Mouse (Mus musculus) brain, adult 2 months (tissue): ENCODE measurements around the gene Ube2o.

Experiments used
- DNase-seq: peaks from one replicate; pipeline ENCODE4 v3.0.0; 2011; ENCODE audit warnings: low read depth, low spot score

Ube2o gene

GRCm38 (mm10) chr11:116580711-116581375, 404 bp downstream of the Ube2o start:
- DNase-seq: peak; percentile 74

GRCm38 (mm10) chr11:116580031-116580652, 1.1 kb downstream of the Ube2o start:
- peak; percentile 48 for DNase-seq

GRCm38 (mm10) chr11:116579280-116579679, 2.0 kb downstream of the Ube2o start:
- DNase-seq: peak; percentile 57

GRCm38 (mm10) chr11:116575396-116575795, 5.9 kb downstream of the Ube2o start:
- DNase-seq: no peak

GRCm38 (mm10) chr11:116574982-116575381, 6.3 kb downstream of the Ube2o start:
- peak; percentile 22 for DNase-seq

DNA sequence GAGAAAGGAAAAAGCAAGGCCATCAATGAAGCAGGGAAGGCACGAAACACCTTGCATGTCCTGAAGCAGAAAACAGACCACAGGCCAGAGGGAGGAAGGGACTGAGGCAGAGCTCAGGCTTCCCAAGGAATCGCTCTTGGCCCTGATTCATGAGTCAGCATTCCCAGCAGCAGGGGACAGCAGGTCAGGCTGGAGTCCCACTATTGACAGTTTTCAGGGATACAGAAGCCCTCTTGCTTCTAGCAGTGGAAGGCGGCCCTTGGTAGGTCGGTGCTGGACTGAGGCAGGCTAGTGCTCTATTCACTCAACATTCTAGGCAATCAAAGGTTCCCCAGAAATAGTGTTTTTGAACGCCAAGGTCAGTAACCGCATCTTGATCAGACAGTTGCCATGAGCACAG, 6.8 kb downstream of the Ube2o start:
- DNase-seq: peak; percentile 58

GRCm38 (mm10) chr11:116572756-116573543, 8.3 kb downstream of the Ube2o start:
- peak; percentile 80 for DNase-seq

GRCm38 (mm10) chr11:116571767-116572679, 9.2 kb downstream of the Ube2o start:
- peak; percentile 57 for DNase-seq

DNA sequence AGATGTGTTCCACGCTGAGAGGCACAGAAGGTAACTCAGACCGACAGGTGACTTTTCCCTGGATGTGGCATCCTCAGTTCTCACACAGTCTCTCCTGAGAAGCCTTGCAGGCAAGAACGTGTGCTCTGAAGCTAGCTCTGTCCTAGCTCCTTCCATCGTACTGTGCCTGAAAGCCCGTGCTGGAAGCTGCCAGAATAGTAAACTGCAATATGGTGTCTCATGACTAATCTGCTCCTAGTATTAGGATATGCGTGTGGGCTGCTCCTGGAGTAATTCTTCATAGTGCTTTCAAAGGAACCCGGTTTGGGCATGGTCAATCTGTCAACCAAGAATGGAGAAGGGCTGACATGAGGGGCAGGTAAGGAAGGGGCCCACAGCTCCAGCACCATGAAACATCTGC, 10.4 kb downstream of the Ube2o start:
- DNase-seq: peak; percentile 56

- DNase-seq: no peak
Observed at GRCm38 (mm10) chr11:116567531-116567930, 13.7 kb downstream of the Ube2o start.

- DNase-seq: no peak
Observed at GRCm38 (mm10) chr11:116565283-116566041, 15.8 kb downstream of the Ube2o start.

DNA sequence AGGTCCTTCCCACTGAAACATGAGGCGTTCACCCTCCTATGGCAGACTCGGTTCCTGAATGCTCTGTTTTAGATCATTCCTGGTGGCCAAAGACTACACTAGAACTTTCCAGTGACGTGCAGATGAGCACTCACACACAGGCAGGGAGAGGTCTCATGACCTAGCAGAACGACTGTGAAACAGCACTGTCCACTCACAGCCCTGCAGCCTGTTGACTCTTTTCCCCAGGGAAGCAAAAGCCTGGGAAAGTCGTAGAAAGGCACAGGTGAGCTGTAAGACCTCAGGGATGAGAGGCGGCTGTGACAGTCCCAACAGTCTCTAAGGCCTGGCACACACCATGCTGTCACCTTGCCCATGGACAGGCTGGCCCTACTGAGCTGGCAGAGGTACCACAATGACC, 24.9 kb downstream of the Ube2o start:
- no peak for DNase-seq

DNA sequence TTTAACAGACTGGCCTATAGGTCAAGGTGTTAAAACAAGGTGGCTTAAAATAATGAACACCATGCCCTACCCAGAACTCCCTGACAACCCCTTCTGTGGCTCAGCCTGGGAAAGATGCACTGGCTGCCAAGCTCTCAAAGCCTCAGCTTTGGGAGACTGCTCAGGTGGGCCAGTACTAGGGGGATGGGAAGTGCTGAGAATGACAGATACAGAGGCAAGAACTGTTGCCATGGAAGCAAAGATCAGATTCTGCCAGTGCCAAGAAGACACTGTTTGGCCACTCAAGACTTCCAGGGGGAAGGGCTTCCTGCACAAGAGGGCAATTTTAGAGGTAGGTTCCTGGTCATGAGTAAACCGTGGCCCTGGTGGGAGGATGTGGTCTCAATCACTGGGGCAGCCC, 25.7 kb downstream of the Ube2o start:
- DNase-seq: no peak

DNA sequence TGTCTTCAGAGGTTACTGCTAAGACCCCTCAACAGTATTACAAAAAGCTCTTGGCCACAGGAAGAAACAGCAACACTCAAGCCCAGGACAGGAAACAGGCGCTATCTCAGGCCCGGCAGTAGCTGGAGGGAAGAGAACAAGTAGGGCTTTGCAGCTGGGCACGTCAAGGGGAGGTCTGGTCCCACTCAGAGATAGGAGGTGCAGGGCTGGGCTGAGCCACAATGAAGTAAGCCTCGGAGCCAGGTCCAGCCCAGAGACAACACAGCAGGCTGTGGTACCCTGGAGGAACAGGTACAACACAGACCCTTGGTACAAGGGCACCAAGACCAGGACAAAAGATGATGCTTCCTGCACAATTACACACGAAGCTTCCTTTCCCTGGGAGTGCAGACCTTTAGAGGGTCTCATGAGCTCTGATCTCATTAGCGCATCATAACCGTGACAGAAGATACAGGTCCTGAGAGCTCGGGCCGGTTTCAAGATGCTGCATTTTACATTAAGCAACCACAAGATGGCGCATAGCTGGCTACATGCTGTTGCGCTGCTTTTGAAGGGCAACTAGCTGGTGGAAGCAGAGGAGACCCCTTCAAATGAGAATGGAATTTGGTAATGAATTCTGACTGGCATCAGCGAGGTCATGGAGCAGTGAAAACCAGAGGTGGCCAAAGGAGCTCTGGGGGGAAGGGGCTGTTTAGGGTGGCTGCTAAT, 26.9 kb downstream of the Ube2o start:
- peak; percentile 86 for DNase-seq

DNA sequence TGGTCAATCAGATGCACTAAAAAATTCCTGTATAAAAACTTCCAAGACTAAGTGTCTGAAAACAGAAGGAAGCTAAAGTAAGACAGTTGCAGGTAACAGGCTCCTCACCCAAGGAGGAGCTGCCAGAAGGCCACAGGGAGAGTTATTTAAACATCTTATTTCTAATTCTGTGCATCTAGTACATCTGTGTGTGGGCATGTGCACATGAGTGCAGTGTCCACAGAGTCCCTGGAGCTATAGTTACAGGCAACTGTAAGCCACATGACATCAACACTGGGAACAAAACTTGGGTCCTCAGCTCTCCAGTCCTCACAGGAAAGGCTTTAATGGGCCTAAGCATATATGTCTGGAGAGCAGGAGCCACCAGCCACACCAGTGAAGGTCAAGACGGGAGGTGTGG, 29.1 kb downstream of the Ube2o start:
- DNase-seq: peak; percentile 62

- no peak for DNase-seq
Observed at GRCm38 (mm10) chr11:116550748-116551147, 30.5 kb downstream of the Ube2o start.

- DNase-seq: no peak
Observed at GRCm38 (mm10) chr11:116549273-116550038, 31.8 kb downstream of the Ube2o start.

DNA sequence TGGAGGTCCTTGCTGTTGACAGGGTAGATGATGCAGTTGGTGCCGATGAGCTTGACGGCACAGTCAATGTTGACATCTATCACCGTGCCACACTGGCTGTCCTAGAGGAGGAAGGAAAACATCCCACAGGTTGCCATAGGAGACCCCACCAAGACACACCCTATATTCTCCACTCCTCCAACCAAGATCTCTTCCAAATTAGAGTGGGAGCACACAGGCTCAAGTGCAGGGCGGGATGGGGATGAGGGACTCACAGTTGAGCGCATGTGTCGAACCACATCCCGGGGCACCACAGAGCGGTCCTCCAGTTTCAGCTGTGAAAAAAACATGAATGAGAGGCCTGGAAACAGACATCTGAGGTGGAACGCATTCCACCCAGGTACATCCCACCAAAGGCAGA, 32.5 kb downstream of the Ube2o start:
- no peak for DNase-seq

DNA sequence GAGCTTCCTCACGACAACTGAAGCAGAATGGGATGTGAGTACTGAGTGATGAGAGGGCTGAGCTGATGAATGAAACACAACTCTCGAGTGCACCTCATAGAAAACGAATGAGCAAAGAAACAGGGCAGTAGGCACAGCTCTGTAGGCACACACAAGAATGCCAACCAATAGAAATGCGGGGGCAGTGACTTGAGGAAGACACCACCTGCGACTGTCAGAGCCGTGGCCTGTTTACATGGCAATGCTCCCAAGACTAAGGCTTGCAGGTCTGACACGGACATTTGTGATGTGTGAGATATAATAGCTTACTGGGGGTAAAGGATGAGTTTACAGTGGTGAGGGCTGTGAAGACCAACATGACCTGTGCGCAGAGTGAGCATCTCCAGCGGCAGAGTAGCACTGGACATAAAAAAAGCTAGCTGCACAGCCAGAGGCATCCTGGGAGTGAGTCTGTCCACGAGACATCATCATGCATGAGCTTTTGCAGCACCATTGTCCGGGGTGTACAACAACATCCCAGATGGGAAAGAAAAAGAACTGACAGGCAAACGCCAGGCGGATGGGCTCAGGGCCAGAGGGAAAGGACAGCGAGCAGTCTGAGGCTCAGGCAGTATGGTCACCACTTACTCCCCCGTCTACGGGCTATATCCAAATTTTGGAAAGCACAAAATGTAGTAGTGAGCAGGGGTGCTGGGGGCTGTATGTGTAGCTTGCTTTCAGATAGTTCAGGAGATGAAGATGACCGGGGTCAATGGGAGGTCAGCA, 33.8 kb downstream of the Ube2o start:
- peak; percentile 70 for DNase-seq
